Mouse (Mus musculus) cortical plate, adult 2 months (tissue): ENCODE measurements at regions not wholly inside any gene's neighbourhood (a gene's known extent, or its start where the extent isn't known, plus 50 kb on each side); places are given as distances from the start of the nearest gene placed in this dataset.

Experiments
- CTCF ChIP-seq: fragments of 200-500 bp; IDR thresholded peaks from 2 replicates; pipeline ENCODE4 v1.5.1; 2011; ENCODE audit warnings: mild to moderate bottlenecking, control low read depth, low read length; ENCODE audit not compliant: insufficient read depth; ENCODE audit errors: extremely low read depth
- POLR2A ChIP-seq: fragments of 200-500 bp; IDR thresholded peaks from 2 replicates; pipeline ENCODE4 v1.6.1; 2011; ENCODE audit warnings: mild to moderate bottlenecking, low read length, control low read depth; ENCODE audit not compliant: insufficient read depth; ENCODE audit errors: extremely low read depth

- TF ChIP-seq POLR2A (no peak), CTCF (no peak)
Measured at GRCm38 (mm10) chr7:133440711-133441110, 161.2 kb downstream of the Tex36 start.
